In genomic region chr14:117939471-117939870, GRCm38 (mm10) we compare ENCODE assay signal across 15 mouse cellular contexts.
"Had no signal": no experiment of that assay in that cellular context is flagged by ENCODE, and none has a peak within 500 bp of the region (broad histone marks: within the 10 kb centered on the region; RNA-seq: fewer than 3 reads in every experiment).

No protein-coding gene starts in this region.

- H3K27ac ChIP-seq: liver, embryonic 13.5 days; stomach, postnatal 0 days had no signal

- H3K9me3 ChIP-seq: liver, embryonic 13.5 days had no signal

- H3K4me1 ChIP-seq: liver, embryonic 13.5 days had no signal

- H3K4me3 ChIP-seq: liver, embryonic 13.5 days had no signal

- DNase-seq: kidney, postnatal 14 days; kidney, postnatal 4 days; liver, embryonic 13.5 days; lung, adult 2 months; lung, postnatal 14 days; lung, postnatal 4 days; midbrain, embryonic 14.5 days; right cerebral cortex, adult 18-20 months; right cerebral cortex, postnatal 14 days; right cerebral cortex, postnatal 4 days; thymus, adult 2 months; thymus, postnatal 14 days; thymus, postnatal 4 days had no signal

- H3K36me3 ChIP-seq: liver, embryonic 13.5 days had no signal

- H3K4me2 ChIP-seq: liver, embryonic 13.5 days; midbrain, embryonic 11.5 days had no signal

- H3K9ac ChIP-seq: liver, embryonic 13.5 days had no signal

- H3K27me3 ChIP-seq: liver, embryonic 13.5 days had no signal
